Mouse (Mus musculus) small intestine, adult 2 months (tissue): ENCODE results near the gene AC140267.1.

ENCODE experiments used
- CTCF ChIP-seq: fragments of 200-500 bp; IDR thresholded peaks from 2 replicates; pipeline ENCODE4 v1.5.1; 2012; ENCODE audit warnings: low read depth, mild to moderate bottlenecking, control low read depth, inconsistent platforms, low read length, moderate library complexity, mixed read lengths; ENCODE audit not compliant: insufficient replicate concordance, insufficient read length; ENCODE audit errors: extremely low read depth
- POLR2A ChIP-seq: fragments of 200-500 bp; IDR thresholded peaks from 2 replicates; pipeline ENCODE4 v1.6.1; 2012; ENCODE audit warnings: low read depth, mild to moderate bottlenecking, control low read depth, inconsistent platforms, low read length, moderate library complexity

DNA sequence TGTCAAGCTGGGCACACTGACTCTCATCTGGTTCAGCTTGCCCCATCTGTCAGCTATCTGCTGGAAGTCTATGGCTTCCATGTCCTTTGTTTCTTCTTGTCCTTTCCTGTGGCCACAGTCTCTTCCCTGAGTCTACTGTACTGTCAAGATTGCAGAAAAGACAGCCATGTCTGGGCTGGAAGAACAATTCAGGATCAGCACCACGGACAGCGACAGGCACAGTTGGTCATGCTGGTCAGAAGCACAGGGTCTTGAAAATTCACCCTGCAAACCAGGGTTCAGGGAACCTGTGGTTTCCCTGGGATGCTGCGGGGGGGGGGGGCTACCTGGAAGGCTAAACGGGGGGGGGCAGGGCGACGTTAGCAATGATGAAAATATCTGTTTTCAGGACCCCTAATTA, 42.0 kb downstream of the AC140267.1 start:
- TF ChIP-seq POLR2A, result no peak
- TF ChIP-seq CTCF, result no peak
